Mouse (Mus musculus): ENCODE measurements around the gene Mgrn1.

The Mgrn1 gene

GRCm38 (mm10) chr16:4907972-4908371 lies 21.9 kb downstream of the Mgrn1 start:
- no peak for DNase-seq (ENCODE audit: low read depth)

- no peak for DNase-seq (ENCODE audit: low read depth)
Measured at GRCm38 (mm10) chr16:4909745-4910144, 23.7 kb downstream of the Mgrn1 start.

GRCm38 (mm10) chr16:4910758-4911157 lies 24.7 kb downstream of the Mgrn1 start:
- no peak for DNase-seq (ENCODE audit: low read depth)

- no peak for DNase-seq (ENCODE audit: low read depth)
Measured at GRCm38 (mm10) chr16:4912074-4912648, 26.1 kb downstream of the Mgrn1 start.

GRCm38 (mm10) chr16:4912907-4913782 lies 27.1 kb downstream of the Mgrn1 start:
- DNase-seq (ENCODE audit: low read depth): peak; percentile 52

- DNase-seq (ENCODE audit: low read depth): peak; percentile 63
Measured at GRCm38 (mm10) chr16:4913783-4914735, 28.0 kb downstream of the Mgrn1 start.

GRCm38 (mm10) chr16:4915931-4916330 lies 29.9 kb downstream of the Mgrn1 start:
- DNase-seq (ENCODE audit: low read depth): no peak

- DNase-seq (ENCODE audit: low read depth): no peak
Measured at GRCm38 (mm10) chr16:4916608-4917007, 30.6 kb downstream of the Mgrn1 start.

GRCm38 (mm10) chr16:4920556-4920955 lies 34.5 kb downstream of the Mgrn1 start:
- no peak for DNase-seq (ENCODE audit: low read depth)

- no peak for DNase-seq (ENCODE audit: low read depth)
Measured at GRCm38 (mm10) chr16:4922481-4922880, 36.4 kb downstream of the Mgrn1 start.

GRCm38 (mm10) chr16:4923996-4924395 lies 37.9 kb downstream of the Mgrn1 start:
- no peak for DNase-seq (ENCODE audit: low read depth)

- DNase-seq (ENCODE audit: low read depth): no peak
Measured at GRCm38 (mm10) chr16:4927967-4928366, 41.9 kb downstream of the Mgrn1 start.

GRCm38 (mm10) chr16:4928474-4928873 lies 42.4 kb downstream of the Mgrn1 start:
- DNase-seq (ENCODE audit: low read depth): no peak

- DNase-seq (ENCODE audit: low read depth): peak; percentile 7
Measured at GRCm38 (mm10) chr16:4932429-4932828, 46.4 kb downstream of the Mgrn1 start.

GRCm38 (mm10) chr16:4935430-4935829 lies 49.4 kb downstream of the Mgrn1 start:
- no peak for DNase-seq (ENCODE audit: low read depth)

GRCm38 (mm10) chr16:4935931-4936703 lies 50.1 kb downstream of the Mgrn1 start:
- no peak for DNase-seq (ENCODE audit: low read depth)

- no peak for DNase-seq (ENCODE audit: low read depth)
Measured at GRCm38 (mm10) chr16:4937351-4938190, 51.5 kb downstream of the Mgrn1 start.

- no peak for DNase-seq (ENCODE audit: low read depth)
Measured at GRCm38 (mm10) chr16:4938461-4938860, 52.4 kb downstream of the Mgrn1 start, which contains the start of gene Nudt16l1. Gene Nudt16l1 (plus strand): TSS chr16:4938761.

GRCm38 (mm10) chr16:4938989-4939388 lies 52.9 kb downstream of the Mgrn1 start:
- DNase-seq (ENCODE audit: low read depth): peak; percentile 83

GRCm38 (mm10) chr16:4939412-4939811 lies 53.4 kb downstream of the Mgrn1 start:
- DNase-seq (ENCODE audit: low read depth): peak; percentile 27

Data from fibroblast of lung, adult 2 months (primary cell).